Mouse (Mus musculus): ENCODE data around the gene Gm10203. TPM values are rescaled to one million over a fixed set of nuclear protein-coding genes. Genes with fewer than 3 reads are reported as not detected.
"Not testable (repeated sequence)": the region's sequence is repeated elsewhere in the genome, so short reads cannot be mapped to it uniquely, and the experiment has no call there.

Gm10203 gene
- total and polyA plus RNA-seq, 2 experiments = not detected

DNA sequence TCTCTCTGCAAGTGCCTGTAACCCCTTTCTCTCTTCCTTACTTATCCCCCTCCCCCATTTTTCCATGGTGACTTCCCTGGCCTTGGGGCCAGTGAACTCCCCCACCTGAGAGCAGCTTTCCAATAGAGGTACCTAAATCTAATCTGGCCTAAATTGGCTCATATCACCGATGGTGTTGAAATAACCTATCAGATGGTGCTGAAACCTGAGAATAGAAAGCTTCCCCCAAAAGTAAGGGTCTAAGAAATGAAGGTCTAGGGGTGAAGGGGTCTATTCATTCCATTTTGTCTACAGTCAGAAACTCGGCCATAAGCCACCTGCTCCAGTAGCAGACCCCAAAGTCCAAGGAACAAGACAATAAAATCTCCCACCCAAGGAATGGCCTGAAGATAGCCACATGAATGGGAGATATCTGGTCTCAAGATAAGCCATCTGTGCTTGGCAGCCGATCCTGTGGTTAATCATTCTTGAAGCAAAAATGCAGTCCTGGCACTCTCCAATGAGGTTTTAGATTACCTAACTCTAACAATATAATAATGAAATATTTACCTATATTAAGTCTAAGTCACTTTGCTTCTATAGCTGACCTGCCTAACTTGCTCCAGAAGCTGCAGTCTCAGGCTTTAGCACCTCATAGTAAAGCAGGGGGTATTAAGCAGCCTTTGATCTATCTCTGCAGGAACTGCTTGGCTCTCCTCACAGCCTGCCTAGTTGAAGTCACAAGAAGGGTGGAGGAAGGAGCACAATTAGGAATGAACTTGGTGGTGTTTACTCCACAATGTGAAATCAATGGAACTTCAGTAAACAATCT lies 25.3 kb downstream of the Gm10203 start:
- no peaks in the 10 kb centered on the region for H3K27me3 ChIP-seq (ENCODE audit: control insufficient read depth, insufficient read depth, low read length)
- DNase-seq (ENCODE audit: extremely low read depth, low read depth, low spot score) = peak; percentile 96
- no peaks in the 10 kb centered on the region for H3K79me2 ChIP-seq (ENCODE audit: control insufficient read depth, insufficient read depth, low read length)
- TF ChIP-seq POLR2A (IDR thresholded peaks at IDR 0.05; ENCODE audit: extremely low read depth, insufficient read depth, low read length) (no peak), CTCF (IDR thresholded peaks at IDR 0.05; ENCODE audit: low read depth, low read length) (no peak)
- H3K9ac ChIP-seq (ENCODE audit: low read depth, low read length) = peak overlapping the region; percentile 70
- peak overlapping the region; percentile 100 for H3K27ac ChIP-seq (replicated peaks; ENCODE audit: insufficient read depth, low read depth, low read length)
- 16% methylated on average over 3 of the region's 3 CpGs for WGBS
- peaks cover 14% of the 10 kb centered on the region for H3K36me3 ChIP-seq (ENCODE audit: control insufficient read depth, insufficient read depth, low read length)
- no peak overlapping the region for H3K4me3 ChIP-seq (ENCODE audit: insufficient read depth, low read depth, low read length)
- peaks cover 37% of the 10 kb centered on the region for H3K4me1 ChIP-seq (ENCODE audit: control insufficient read depth, insufficient read depth, low read length)

DNA sequence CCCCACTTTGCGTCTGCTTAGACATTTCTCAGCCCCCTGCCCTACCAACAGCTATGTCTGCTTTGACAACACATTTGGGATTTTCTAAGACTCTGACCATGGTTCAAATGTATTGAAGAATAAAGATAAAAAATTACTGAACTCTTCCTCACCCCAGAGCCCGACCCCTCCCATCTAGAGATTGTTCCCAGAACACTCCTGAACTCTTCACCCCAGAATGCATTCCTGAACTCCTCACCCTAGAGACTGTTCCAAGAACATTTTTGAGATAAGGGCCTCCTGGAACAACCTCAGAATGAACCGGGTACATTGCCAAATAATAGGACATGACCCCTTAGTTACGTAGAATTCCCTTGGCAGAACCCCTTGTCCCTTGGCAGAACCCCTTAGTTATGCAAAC lies 37.1 kb downstream of the Gm10203 start:
- Histone ChIP-seq H3K27ac (replicated peaks; ENCODE audit: insufficient read depth, low read depth, low read length) (peak overlapping the region; percentile 84), H3K36me3 (ENCODE audit: control insufficient read depth, insufficient read depth, low read length) (peaks cover 14% of the 10 kb centered on the region), H3K9ac (ENCODE audit: low read depth, low read length) (peak overlapping the region; percentile 66; the same call in 1 of the 2 replicates)
- WGBS = 39% methylated on average over 3 of the region's 4 CpGs
- not testable (repeated sequence) for H3K4me1 ChIP-seq (ENCODE audit: control insufficient read depth, insufficient read depth, low read length); H3K79me2 ChIP-seq (ENCODE audit: control insufficient read depth, insufficient read depth, low read length); H3K27me3 ChIP-seq (ENCODE audit: control insufficient read depth, insufficient read depth, low read length); H3K4me3 ChIP-seq (ENCODE audit: insufficient read depth, low read depth, low read length)
- peak; percentile 85 for DNase-seq (ENCODE audit: extremely low read depth, low read depth, low spot score)

DNA sequence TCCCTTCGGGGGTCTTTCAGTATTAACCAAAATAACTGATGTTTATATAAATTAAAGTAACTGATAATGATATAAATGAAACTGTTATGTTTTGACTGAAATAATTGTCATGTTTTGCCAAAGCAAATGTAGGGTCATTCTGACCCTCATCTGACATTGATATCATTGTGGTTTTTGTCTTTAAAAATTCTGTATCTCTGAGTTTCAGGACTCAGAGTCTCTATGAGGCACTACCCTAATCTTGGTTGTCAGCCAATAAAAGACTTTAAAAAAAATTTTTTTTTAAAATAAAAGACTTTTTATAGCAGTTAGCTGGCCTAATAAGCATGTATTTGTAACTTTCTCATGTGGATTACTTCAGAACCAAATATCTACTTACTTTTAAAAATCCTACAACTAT lies 37.7 kb downstream of the Gm10203 start:
- Histone ChIP-seq H3K27me3 (ENCODE audit: control insufficient read depth, insufficient read depth, low read length) (no peaks in the 10 kb centered on the region), H3K36me3 (ENCODE audit: control insufficient read depth, insufficient read depth, low read length) (peaks cover 14% of the 10 kb centered on the region), H3K79me2 (ENCODE audit: control insufficient read depth, insufficient read depth, low read length) (no peaks in the 10 kb centered on the region), H3K9ac (ENCODE audit: low read depth, low read length) (no peak overlapping the region), H3K27ac (replicated peaks; ENCODE audit: insufficient read depth, low read depth, low read length) (peak overlapping the region; percentile 67), H3K4me1 (ENCODE audit: control insufficient read depth, insufficient read depth, low read length) (peaks cover 4% of the 10 kb centered on the region), H3K4me3 (ENCODE audit: insufficient read depth, low read depth, low read length) (no peak overlapping the region)
- DNase-seq (ENCODE audit: extremely low read depth, low read depth, low spot score) = peak; percentile 83
- 85% methylated on average over 1 of the region's 1 CpGs for WGBS
- peak; percentile 28; the same call in 1 of the 2 replicates for TF ChIP-seq POLR2A (IDR thresholded peaks at IDR 0.05; ENCODE audit: extremely low read depth, insufficient read depth, low read length)
- no peak for TF ChIP-seq CTCF (IDR thresholded peaks at IDR 0.05; ENCODE audit: low read depth, low read length)

DNA sequence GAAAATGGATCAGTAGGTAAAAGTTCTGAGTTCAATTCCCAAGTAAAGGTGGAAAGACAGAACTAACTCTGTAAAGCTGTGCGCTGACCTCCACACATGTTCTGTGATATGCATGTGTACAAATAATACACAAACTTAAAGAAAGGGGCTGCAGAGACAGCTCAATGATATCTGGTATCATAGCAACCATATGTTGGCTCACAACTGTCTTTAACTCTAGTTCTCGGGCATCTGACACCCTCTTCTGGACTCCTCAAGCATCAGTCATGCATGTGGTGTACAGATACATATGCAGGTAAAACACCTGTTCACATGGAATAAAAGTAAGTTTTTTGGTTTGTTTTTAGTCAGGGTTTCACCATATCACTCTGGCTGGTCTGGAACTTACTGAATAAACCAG lies 38.5 kb downstream of the Gm10203 start:
- WGBS = 60% methylated on average over 2 of the region's 2 CpGs
- Histone ChIP-seq H3K79me2 (ENCODE audit: control insufficient read depth, insufficient read depth, low read length) (no peaks in the 10 kb centered on the region), H3K27me3 (ENCODE audit: control insufficient read depth, insufficient read depth, low read length) (no peaks in the 10 kb centered on the region), H3K4me3 (ENCODE audit: insufficient read depth, low read depth, low read length) (no peak overlapping the region), H3K9ac (ENCODE audit: low read depth, low read length) (peak overlapping the region; percentile 39; the same call in 1 of the 2 replicates), H3K27ac (replicated peaks; ENCODE audit: insufficient read depth, low read depth, low read length) (peak overlapping the region; percentile 73), H3K4me1 (ENCODE audit: control insufficient read depth, insufficient read depth, low read length) (peaks cover 4% of the 10 kb centered on the region), H3K36me3 (ENCODE audit: control insufficient read depth, insufficient read depth, low read length) (peaks cover 14% of the 10 kb centered on the region)
- no peak for TF ChIP-seq CTCF (IDR thresholded peaks at IDR 0.05; ENCODE audit: low read depth, low read length)
- TF ChIP-seq POLR2A (IDR thresholded peaks at IDR 0.05; ENCODE audit: extremely low read depth, insufficient read depth, low read length) = peak; percentile 52; the same call in 1 of the 2 replicates
- peak; percentile 83 for DNase-seq (ENCODE audit: extremely low read depth, low read depth, low spot score)

DNA sequence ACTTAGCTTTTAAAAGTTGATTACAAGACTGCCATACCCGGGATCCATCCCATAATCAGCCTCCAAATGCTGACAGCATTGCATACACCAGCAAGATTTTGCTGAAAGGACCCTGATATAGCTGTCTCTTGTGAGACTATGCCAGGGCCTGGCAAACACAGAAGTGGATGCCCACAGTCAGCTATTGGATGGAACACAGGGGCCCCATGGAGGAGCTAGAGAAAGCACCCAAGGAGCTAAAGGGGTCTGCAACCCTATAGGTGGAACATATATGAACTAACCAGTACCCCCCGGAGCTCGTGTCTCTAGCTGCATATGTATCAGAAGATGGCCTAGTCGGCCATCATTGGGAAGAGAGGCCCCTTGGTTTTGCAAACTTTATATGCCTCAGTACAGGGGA lies 40.0 kb downstream of the Gm10203 start:
- H3K27me3 ChIP-seq (ENCODE audit: control insufficient read depth, insufficient read depth, low read length); H3K9ac ChIP-seq (ENCODE audit: low read depth, low read length); H3K4me3 ChIP-seq (ENCODE audit: insufficient read depth, low read depth, low read length); H3K27ac ChIP-seq (replicated peaks; ENCODE audit: insufficient read depth, low read depth, low read length); H3K4me1 ChIP-seq (ENCODE audit: control insufficient read depth, insufficient read depth, low read length); H3K79me2 ChIP-seq (ENCODE audit: control insufficient read depth, insufficient read depth, low read length): not testable (repeated sequence)
- peaks cover 14% of the 10 kb centered on the region for H3K36me3 ChIP-seq (ENCODE audit: control insufficient read depth, insufficient read depth, low read length)
- DNase-seq (ENCODE audit: extremely low read depth, low read depth, low spot score) = peak; percentile 51
- WGBS = 68% methylated on average over 4 of the region's 4 CpGs

DNA sequence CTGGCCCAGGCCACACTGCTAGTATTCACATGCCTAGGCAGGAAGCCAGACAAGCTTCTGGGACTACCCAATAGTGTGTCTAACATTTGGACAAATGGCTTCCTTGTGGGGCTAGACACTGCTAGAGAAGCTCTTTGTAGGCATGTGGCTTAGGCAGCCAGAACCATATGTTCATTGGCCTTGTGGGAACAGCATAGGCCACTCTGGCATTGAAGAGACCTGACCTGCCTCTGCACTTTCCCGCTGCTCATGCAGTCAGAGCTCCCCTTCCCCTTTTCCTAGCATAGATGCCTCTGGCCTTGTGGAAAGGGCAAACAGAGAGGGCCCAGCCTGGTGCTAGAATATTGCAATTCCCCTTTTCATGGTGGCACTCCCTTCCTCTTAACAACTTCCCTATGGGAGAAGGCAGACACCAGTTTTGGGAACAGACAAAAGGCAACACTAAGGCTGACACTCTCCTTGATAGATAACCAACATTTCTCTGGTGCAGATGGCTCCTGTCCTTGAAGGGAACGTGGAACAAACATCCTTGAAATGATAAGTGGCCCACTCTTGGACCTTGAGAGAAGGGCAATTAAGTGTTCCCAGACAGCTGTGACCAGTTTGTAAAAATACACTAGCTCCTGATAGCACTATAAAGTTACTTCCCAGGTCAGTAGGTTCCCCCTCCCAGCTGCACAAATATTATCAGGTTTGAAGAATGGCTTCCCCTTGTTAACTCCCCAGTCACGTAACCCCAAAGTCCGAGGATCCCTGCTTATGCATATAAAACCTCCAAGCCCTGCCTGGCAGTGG lies 44.1 kb downstream of the Gm10203 start:
- Histone ChIP-seq H3K79me2 (ENCODE audit: control insufficient read depth, insufficient read depth, low read length) (no peaks in the 10 kb centered on the region), H3K27me3 (ENCODE audit: control insufficient read depth, insufficient read depth, low read length) (no peaks in the 10 kb centered on the region), H3K36me3 (ENCODE audit: control insufficient read depth, insufficient read depth, low read length) (peaks cover 26% of the 10 kb centered on the region), H3K4me1 (ENCODE audit: control insufficient read depth, insufficient read depth, low read length) (no peaks in the 10 kb centered on the region; the same call in 1 of the 2 replicates), H3K4me3 (ENCODE audit: insufficient read depth, low read depth, low read length) (no peak overlapping the region), H3K27ac (replicated peaks; ENCODE audit: insufficient read depth, low read depth, low read length) (no peak overlapping the region), H3K9ac (ENCODE audit: low read depth, low read length) (no peak overlapping the region)
- TF ChIP-seq CTCF (IDR thresholded peaks at IDR 0.05; ENCODE audit: low read depth, low read length) (no peak), POLR2A (IDR thresholded peaks at IDR 0.05; ENCODE audit: extremely low read depth, insufficient read depth, low read length) (no peak)
- WGBS = 70% methylated on average over 4 of the region's 4 CpGs
- DNase-seq (ENCODE audit: extremely low read depth, low read depth, low spot score) = no peak

All from liver, adult 2 months (tissue).